Mouse (Mus musculus): Measurements from ENCODE around the gene Uxs1.

DNA sequence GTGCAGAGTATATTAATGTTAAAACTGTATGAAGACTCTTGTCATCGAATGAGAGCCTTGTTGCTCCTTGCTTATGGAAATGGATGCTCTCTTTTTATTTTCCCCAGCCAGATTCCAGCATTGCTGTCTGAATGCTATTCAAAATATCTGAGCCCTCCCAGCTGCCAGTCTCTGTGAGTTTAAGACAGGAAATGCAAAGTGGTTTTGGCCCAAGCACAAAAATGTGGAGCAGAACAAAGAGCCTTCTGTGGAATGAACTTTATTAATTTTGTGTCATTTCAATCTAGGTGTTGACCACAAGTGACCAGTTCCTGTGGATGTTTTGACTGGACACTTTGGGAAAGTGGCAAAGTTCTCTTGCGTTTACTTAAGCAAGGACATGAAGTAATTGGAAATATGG is 112.8 kb downstream of the Uxs1 start:
- no peak for TF ChIP-seq POLR2A (IDR thresholded peaks at IDR 0.05; ENCODE audit: borderline replicate concordance, low read depth, low read length)
- TF ChIP-seq CTCF (IDR thresholded peaks at IDR 0.05; ENCODE audit: low read depth, low read length): no peak
